Mouse (Mus musculus): ENCODE data around the gene Papola. TPM values are rescaled to one million over a fixed set of nuclear protein-coding genes. Genes with fewer than 3 reads are reported as not detected.

Gene Papola
- polyA plus RNA-seq, 1 experiment from 2014 or later, result 292 TPM

- peak; percentile 70 for DNase-seq (ENCODE audit: low spot score)
- Histone ChIP-seq H3K4me3 (ENCODE audit: low read depth, low read length) (peak overlapping the region; percentile 95), H3K27ac (replicated peaks; ENCODE audit: low read depth, low read length) (peak overlapping the region; percentile 97), H3K4me1 (ENCODE audit: control insufficient read depth, insufficient read depth, low read length) (no peaks in the 10 kb centered on the region), H3K4me2 (ENCODE audit: low read depth, low read length) (peak overlapping the region; percentile 62), H3K27me3 (ENCODE audit: control insufficient read depth, insufficient read depth, low read length) (no peaks in the 10 kb centered on the region), H3K9ac (replicated peaks; ENCODE audit: low read length) (peak overlapping the region; percentile 94), H3K9me3 (replicated peaks; ENCODE audit: control insufficient read depth, low read length) (no peaks in the 10 kb centered on the region), H3K36me3 (replicated peaks; ENCODE audit: control insufficient read depth, insufficient read depth, low read depth, low read length) (no peaks in the 10 kb centered on the region)
- under 1% methylated on average over 53 of the region's 53 CpGs for WGBS
- ATAC-seq (replicated peaks; ENCODE audit: insufficient number of reproducible peaks, low FRiP score, low TSS enrichment, low read depth), result peak; percentile 69
Observed at GRCm38 (mm10) chr12:105785000-105785774, 693 bp downstream of the Papola start.

- no peaks in the 10 kb centered on the region for H3K9me3 ChIP-seq (replicated peaks; ENCODE audit: control insufficient read depth, low read length)
- DNase-seq (ENCODE audit: low spot score), result no peak
- WGBS, result 94% methylated on average over 1 of the region's 1 CpGs
- no peaks in the 10 kb centered on the region for H3K27me3 ChIP-seq (ENCODE audit: control insufficient read depth, insufficient read depth, low read length)
- H3K27ac ChIP-seq (replicated peaks; ENCODE audit: low read depth, low read length), result no peak overlapping the region
- peak overlapping the region; percentile 62 for H3K4me2 ChIP-seq (ENCODE audit: low read depth, low read length)
- peak overlapping the region; percentile 95 for H3K4me3 ChIP-seq (ENCODE audit: low read depth, low read length)
- no peak for ATAC-seq (replicated peaks; ENCODE audit: insufficient number of reproducible peaks, low FRiP score, low TSS enrichment, low read depth)
- no peaks in the 10 kb centered on the region for H3K36me3 ChIP-seq (replicated peaks; ENCODE audit: control insufficient read depth, insufficient read depth, low read depth, low read length)
- no peaks in the 10 kb centered on the region for H3K4me1 ChIP-seq (ENCODE audit: control insufficient read depth, insufficient read depth, low read length)
- no peak overlapping the region for H3K9ac ChIP-seq (replicated peaks; ENCODE audit: low read length)
Observed at GRCm38 (mm10) chr12:105786113-105786512, 1.6 kb downstream of the Papola start.

DNA sequence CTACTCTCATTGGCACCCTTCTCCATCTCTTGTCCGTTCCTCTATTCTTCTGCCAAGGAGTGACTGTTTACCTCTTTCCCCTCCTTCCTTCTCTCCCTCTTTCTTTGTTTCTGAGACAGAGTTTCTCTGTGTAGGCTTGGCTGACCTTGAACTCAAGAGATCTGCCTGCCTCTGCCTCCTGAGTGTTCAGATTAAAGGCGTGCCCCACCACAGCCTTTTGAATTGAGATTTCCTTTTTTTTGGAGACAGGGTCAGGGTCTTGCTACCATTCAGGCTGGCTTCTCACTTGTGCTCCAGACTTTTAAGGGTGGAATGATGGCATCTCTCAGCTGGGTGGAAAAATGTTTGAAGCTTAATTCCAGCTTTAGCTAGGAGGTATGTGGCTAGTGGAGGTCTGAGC lies 3.1 kb downstream of the Papola start:
- H3K4me2 ChIP-seq (ENCODE audit: low read depth, low read length), result no peak overlapping the region
- no peaks in the 10 kb centered on the region for H3K27me3 ChIP-seq (ENCODE audit: control insufficient read depth, insufficient read depth, low read length)
- 95% methylated on average over 2 of the region's 2 CpGs for WGBS
- H3K4me1 ChIP-seq (ENCODE audit: control insufficient read depth, insufficient read depth, low read length), result no peaks in the 10 kb centered on the region
- DNase-seq (ENCODE audit: low spot score), result no peak
- H3K9me3 ChIP-seq (replicated peaks; ENCODE audit: control insufficient read depth, low read length), result no peaks in the 10 kb centered on the region
- no peak overlapping the region for H3K4me3 ChIP-seq (ENCODE audit: low read depth, low read length)
- no peak overlapping the region for H3K9ac ChIP-seq (replicated peaks; ENCODE audit: low read length)
- H3K36me3 ChIP-seq (replicated peaks; ENCODE audit: control insufficient read depth, insufficient read depth, low read depth, low read length), result no peaks in the 10 kb centered on the region
- no peak for ATAC-seq (replicated peaks; ENCODE audit: insufficient number of reproducible peaks, low FRiP score, low TSS enrichment, low read depth)
- H3K27ac ChIP-seq (replicated peaks; ENCODE audit: low read depth, low read length), result no peak overlapping the region

DNA sequence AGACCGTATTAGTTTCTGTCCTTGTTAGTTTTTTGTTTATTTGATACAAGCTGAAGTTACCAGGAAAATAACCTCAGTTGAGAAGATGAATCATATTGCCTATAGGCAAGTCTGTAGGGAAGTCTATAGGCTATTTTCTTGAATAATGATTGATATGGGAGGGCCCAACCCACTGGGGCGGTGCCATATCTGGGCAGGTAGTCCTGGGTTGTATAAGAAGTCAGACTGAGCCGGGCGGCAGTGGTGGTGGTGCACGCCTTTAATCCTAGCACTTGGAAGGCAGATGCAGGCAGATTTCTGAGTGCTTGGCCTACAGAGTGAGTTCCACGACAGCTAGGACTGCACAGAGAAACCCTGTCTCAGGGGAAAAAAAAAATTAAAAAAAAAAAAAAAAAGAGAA lies 5.4 kb downstream of the Papola start:
- Histone ChIP-seq H3K27ac (replicated peaks; ENCODE audit: low read depth, low read length) (no peak overlapping the region), H3K4me1 (ENCODE audit: control insufficient read depth, insufficient read depth, low read length) (no peaks in the 10 kb centered on the region), H3K27me3 (ENCODE audit: control insufficient read depth, insufficient read depth, low read length) (no peaks in the 10 kb centered on the region), H3K4me3 (ENCODE audit: low read depth, low read length) (no peak overlapping the region), H3K9ac (replicated peaks; ENCODE audit: low read length) (no peak overlapping the region), H3K36me3 (replicated peaks; ENCODE audit: control insufficient read depth, insufficient read depth, low read depth, low read length) (no peaks in the 10 kb centered on the region), H3K9me3 (replicated peaks; ENCODE audit: control insufficient read depth, low read length) (no peaks in the 10 kb centered on the region), H3K4me2 (ENCODE audit: low read depth, low read length) (no peak overlapping the region)
- ATAC-seq (replicated peaks; ENCODE audit: insufficient number of reproducible peaks, low FRiP score, low TSS enrichment, low read depth), result no peak
- DNase-seq (ENCODE audit: low spot score), result no peak
- 90% methylated on average over 6 of the region's 6 CpGs for WGBS

DNA sequence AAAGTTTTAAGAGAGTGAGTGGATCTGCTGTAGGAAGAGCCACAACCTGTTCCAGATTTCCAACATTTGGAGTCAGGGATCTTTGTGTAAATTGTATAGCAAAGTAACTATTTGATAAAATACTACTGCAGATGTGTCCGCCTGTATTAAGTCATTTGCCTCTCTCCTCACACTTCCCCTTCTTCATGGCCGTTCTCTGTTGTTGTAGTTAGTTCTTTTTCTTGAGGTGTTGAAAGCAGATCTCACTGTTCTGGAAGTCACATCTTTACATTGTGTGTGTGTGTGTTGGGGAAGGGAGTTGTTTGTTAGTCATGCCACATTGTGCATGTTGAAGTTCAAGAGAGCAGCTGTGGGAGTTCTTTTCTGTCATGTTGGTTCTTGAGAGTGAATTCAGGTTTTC lies 10.4 kb downstream of the Papola start:
- ATAC-seq (replicated peaks; ENCODE audit: insufficient number of reproducible peaks, low FRiP score, low TSS enrichment, low read depth), result no peak
- Histone ChIP-seq H3K27me3 (ENCODE audit: control insufficient read depth, insufficient read depth, low read length) (no peaks in the 10 kb centered on the region), H3K4me3 (ENCODE audit: low read depth, low read length) (no peak overlapping the region), H3K4me2 (ENCODE audit: low read depth, low read length) (no peak overlapping the region), H3K27ac (replicated peaks; ENCODE audit: low read depth, low read length) (no peak overlapping the region), H3K4me1 (ENCODE audit: control insufficient read depth, insufficient read depth, low read length) (no peaks in the 10 kb centered on the region), H3K9me3 (replicated peaks; ENCODE audit: control insufficient read depth, low read length) (no peaks in the 10 kb centered on the region), H3K9ac (replicated peaks; ENCODE audit: low read length) (no peak overlapping the region), H3K36me3 (replicated peaks; ENCODE audit: control insufficient read depth, insufficient read depth, low read depth, low read length) (no peaks in the 10 kb centered on the region)
- no peak for DNase-seq (ENCODE audit: low spot score)
- 100% methylated on average over 2 of the region's 2 CpGs for WGBS

- no peak overlapping the region for H3K27ac ChIP-seq (replicated peaks; ENCODE audit: low read depth, low read length)
- H3K36me3 ChIP-seq (replicated peaks; ENCODE audit: control insufficient read depth, insufficient read depth, low read depth, low read length), result no peaks in the 10 kb centered on the region; the same call in 1 of the 2 replicates
- no peaks in the 10 kb centered on the region for H3K4me1 ChIP-seq (ENCODE audit: control insufficient read depth, insufficient read depth, low read length)
- H3K9me3 ChIP-seq (replicated peaks; ENCODE audit: control insufficient read depth, low read length), result no peaks in the 10 kb centered on the region
- no peaks in the 10 kb centered on the region for H3K27me3 ChIP-seq (ENCODE audit: control insufficient read depth, insufficient read depth, low read length)
- no peak overlapping the region for H3K4me2 ChIP-seq (ENCODE audit: low read depth, low read length)
- ATAC-seq (replicated peaks; ENCODE audit: insufficient number of reproducible peaks, low FRiP score, low TSS enrichment, low read depth) (no peak), DNase-seq (ENCODE audit: low spot score) (no peak)
- H3K9ac ChIP-seq (replicated peaks; ENCODE audit: low read length), result no peak overlapping the region
- no peak overlapping the region for H3K4me3 ChIP-seq (ENCODE audit: low read depth, low read length)
Observed at GRCm38 (mm10) chr12:105798001-105798400, 13.5 kb downstream of the Papola start.

DNA sequence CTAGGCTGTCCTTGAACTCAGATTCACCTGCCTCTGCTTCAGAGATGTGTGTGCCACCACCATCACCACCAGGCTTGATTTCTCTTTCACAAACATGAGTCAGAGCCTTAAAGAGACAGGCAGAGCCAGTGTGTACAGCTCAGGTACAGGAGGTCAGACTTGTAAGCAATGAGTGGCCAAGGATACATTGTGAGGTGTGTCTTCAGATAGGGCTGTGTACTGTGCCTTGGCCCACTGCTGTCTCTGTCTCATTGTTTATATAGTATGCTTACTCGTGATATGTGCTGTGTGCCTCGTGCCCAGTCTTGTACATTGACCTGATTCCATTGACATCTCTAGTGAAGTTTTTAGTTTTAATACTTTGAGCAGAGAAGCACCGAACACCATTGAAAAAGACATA lies 21.3 kb downstream of the Papola start:
- 95% methylated on average over 3 of the region's 3 CpGs for WGBS
- no peak for ATAC-seq (replicated peaks; ENCODE audit: insufficient number of reproducible peaks, low FRiP score, low TSS enrichment, low read depth)
- Histone ChIP-seq H3K4me3 (ENCODE audit: low read depth, low read length) (no peak overlapping the region), H3K27me3 (ENCODE audit: control insufficient read depth, insufficient read depth, low read length) (no peaks in the 10 kb centered on the region), H3K4me2 (ENCODE audit: low read depth, low read length) (no peak overlapping the region), H3K36me3 (replicated peaks; ENCODE audit: control insufficient read depth, insufficient read depth, low read depth, low read length) (peaks cover 2% of the 10 kb centered on the region), H3K9ac (replicated peaks; ENCODE audit: low read length) (no peak overlapping the region), H3K27ac (replicated peaks; ENCODE audit: low read depth, low read length) (no peak overlapping the region), H3K4me1 (ENCODE audit: control insufficient read depth, insufficient read depth, low read length) (no peaks in the 10 kb centered on the region), H3K9me3 (replicated peaks; ENCODE audit: control insufficient read depth, low read length) (no peaks in the 10 kb centered on the region)
- no peak for DNase-seq (ENCODE audit: low spot score)

DNA sequence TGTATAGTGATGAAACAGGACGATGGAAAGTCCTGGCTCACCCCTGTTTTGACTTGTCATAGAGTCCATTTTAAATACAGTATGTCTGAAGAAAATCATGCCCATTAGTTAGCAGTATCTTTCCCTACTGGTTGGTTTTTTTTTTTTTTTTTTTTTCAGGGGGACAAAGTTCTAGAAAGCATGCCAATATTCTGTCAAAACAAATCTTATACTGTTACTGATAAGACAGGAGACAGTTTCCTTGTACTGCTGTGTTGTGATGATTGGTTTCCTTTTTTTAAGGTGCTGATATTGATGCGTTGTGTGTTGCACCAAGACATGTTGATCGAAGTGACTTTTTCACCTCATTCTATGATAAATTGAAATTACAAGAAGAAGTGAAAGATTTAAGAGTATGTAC lies 21.7 kb downstream of the Papola start:
- Histone ChIP-seq H3K27me3 (ENCODE audit: control insufficient read depth, insufficient read depth, low read length) (no peaks in the 10 kb centered on the region), H3K4me2 (ENCODE audit: low read depth, low read length) (no peak overlapping the region), H3K4me3 (ENCODE audit: low read depth, low read length) (no peak overlapping the region), H3K4me1 (ENCODE audit: control insufficient read depth, insufficient read depth, low read length) (no peaks in the 10 kb centered on the region), H3K9me3 (replicated peaks; ENCODE audit: control insufficient read depth, low read length) (no peaks in the 10 kb centered on the region), H3K27ac (replicated peaks; ENCODE audit: low read depth, low read length) (no peak overlapping the region), H3K36me3 (replicated peaks; ENCODE audit: control insufficient read depth, insufficient read depth, low read depth, low read length) (peaks cover 2% of the 10 kb centered on the region), H3K9ac (replicated peaks; ENCODE audit: low read length) (no peak overlapping the region)
- ATAC-seq (replicated peaks; ENCODE audit: insufficient number of reproducible peaks, low FRiP score, low TSS enrichment, low read depth) (no peak), DNase-seq (ENCODE audit: low spot score) (no peak)
- WGBS, result 98% methylated on average over 3 of the region's 3 CpGs
